Mouse (Mus musculus): ENCODE measurements at regions not wholly inside any gene's neighbourhood (a gene's known extent, or its start where the extent isn't known, plus 50 kb on each side); places are given as distances from the start of the nearest gene placed in this dataset.

DNA sequence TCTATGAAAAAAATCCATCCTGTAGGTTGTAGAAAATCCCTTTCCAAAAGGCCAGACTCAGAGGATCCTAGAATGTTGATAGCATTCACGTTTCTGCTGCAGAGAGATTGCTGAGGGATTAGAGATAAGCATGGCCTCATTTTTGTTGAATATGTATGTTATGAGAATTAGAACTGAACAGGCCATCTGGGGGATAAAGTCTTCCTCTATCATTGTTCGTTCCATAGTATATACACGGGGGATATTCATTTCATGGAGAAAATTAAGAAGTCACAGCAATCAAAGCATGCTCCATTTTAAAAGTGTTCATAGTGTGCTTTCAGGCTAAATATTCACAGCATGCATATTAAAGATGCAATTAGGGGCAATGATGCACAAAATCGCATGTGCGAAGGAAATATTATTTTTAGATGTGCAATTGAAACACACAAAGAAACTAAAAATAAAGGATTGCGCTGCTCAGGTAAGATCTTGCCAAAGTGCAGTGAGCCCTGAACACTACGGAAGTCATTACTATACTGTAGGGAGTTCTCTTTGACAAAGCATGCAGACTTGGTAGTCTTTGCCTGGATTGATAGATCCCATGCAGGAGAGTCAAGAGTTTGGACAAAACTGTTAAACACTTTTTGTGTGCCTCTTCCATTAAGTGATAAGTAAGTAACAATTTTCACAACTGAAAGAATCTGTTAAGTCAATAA is 511.5 kb downstream of the Phf3 start:
- DNase-seq, result no peak

DNA sequence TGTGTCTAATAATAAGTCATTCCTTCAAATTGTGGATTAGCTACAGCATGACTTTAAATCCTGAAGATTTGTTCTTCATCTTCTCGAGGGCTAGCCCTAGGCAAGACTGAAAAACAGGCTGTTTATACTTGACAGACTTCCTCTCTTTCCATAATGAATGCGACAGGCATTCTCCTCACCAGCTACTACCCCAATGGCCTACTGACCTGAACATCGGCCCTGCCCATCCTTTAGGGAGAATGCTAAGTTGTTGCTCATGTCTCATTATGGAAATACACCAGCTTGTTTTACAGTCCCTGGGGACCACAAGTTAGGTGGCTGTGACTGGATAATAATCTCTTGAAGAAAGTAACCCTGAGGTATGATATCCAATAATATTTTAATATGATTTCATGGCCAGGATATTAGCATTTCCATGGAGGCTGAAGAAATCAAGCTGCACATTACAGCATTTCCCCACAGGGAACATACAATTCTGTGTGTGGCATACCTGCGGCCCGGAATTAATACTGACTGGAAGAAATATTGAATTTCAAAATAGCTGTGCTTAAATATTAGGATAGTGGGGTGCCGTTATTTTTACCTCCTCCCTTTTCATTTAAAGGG is 553.0 kb downstream of the Phf3 start:
- no peak for DNase-seq

DNA sequence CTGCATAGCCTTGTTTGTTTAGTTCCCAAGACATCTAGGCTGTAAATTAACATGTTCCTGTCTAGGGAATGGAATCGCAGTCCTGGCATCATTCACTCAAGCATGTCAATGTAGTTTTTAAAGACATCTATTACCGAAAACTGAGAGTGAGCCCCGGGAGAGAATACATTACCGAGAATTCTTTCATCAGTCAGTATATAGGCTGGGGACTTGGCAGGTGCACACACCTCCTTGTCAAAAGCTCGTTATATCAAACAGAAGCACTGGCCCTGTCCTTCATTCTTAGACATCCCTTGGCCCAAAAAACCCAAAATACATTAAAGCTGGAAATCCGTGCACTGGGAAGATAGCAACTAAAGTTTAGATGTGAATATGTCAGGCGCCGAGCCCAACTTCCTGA is 555.5 kb downstream of the Phf3 start:
- DNase-seq, result no peak

DNA sequence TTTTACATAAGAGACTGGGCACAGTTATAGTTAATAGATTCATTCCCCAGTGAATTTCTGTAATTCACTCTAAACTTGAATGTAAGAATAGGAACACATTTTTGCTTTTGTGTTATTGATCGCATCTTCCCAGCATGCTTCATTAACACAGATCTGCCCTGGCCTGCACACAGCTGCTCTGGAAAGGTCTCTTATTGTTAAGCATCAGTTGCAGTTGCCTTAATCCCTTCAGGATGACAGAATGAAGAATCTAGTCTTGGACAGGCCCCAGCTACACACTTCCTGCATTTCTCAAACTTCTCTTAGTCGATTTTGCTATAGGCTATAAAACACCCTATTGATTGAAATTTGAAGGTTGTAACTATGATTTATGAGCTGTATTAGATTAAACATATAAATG is 584.6 kb downstream of the Phf3 start:
- no peak for DNase-seq

DNA sequence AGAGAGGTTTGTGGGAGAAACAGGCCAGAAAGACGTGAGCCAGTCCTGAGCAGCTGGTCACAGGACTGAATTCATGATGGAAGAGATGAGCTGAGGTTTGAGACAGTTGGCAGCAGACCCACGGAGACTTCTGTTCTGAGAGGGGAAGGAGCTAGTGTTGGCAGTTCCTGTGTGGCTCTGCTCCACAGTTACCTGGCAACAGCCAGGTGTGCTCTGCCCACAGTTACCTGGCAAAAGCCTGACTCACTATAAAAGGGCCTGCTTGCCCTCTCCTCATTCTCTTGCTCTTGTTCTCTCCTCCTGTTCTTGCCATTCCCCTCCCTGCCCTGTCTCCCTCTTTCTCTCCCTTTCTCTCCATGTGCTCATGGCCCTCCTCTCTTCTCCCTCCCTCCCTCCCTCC is 611.3 kb downstream of the Phf3 start:
- no peak for DNase-seq

DNA sequence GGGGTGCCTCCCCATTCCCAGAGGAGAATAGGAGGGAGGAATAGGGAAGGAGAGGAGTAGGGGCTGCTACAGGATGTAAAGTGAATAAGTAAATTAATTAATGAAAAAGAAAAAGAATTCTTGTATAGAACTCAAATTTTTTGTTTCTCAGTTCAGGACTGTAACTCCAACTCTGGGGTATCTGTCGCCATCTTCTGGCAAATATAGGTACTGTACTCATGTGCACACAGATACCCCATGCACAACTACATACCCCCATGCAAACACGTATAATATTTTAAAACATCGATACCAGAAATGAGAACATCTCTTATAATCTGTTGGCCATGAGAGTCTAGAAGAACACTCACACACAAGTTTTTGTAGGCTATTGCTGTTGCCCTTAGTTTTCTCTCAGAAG is 614.2 kb downstream of the Phf3 start:
- no peak for DNase-seq

DNA sequence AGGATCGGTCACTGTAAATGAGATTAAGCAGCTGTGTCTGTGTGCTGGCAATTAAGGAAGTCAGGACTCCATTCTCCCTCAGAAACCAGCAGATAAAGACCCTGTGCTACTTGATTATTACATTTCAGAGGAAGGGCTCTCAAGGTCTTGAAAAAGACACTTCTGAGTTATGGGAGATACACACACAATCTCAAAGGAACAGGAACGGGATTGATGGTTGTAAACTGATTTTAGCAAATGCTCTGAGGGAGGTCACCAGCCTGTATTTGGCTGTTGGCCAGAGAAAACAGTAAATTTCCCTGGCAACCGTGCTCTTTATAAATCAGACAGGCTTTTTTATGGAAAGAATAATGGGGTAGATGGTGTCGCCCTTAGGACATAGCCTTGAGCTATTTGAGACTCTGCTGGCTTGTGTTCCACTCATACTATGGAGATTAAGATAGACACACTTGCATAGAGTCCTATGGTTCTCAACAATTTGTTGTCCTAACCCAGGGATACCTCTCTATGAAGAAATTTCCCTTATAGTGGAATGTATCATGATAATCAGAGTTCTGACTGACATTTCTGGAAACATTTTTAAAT is 656.9 kb downstream of the Phf3 start:
- no peak for DNase-seq

DNA sequence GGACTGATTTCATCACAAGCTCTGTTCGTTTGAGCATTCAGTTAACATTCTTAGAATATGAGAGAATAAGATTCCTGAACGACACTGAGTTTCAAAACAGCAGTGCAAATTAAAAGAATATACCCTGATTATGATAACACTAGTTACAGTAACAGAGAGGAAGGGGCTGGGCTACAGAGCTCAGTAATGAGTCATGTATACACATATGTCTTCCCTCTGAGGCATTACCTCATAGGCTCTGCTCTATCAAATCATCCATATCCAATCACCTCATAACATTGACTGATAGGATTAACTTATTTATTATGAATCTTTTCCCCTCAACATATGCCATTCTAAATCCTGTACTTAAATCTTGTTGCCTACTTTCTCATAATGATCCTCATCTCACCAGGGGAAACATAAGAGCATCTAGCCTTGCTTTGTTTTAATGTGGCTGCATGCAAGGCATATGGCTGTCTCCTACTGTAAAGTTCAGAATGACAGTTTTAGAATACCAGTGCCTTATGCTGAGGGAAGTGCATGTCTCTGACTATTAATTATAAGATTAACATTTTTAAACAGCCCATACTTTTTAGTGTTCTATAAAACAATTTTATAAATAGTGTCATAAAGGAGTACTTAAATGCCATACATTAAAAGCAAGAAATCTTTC is 669.0 kb downstream of the Phf3 start:
- no peak for DNase-seq

DNA sequence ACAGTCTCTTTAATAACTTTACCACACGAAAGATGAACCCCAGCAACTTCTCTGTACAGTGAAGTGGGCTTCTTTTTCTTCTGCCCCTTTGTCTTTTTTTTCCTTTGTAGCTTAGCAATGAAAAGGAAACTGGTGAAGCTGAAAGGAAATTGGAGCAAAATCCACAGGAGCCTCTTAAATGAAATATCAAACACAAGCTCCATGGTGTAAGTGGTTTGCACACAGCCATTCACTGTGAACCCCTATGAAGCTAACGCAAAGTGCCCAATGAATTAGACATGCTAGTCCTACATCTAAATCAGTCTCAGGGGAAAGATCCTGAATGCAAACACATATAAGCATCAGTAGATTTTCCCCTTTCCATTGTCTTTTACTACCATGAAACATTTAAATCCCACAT is 697.5 kb downstream of the Phf3 start:
- DNase-seq, result no peak

DNA sequence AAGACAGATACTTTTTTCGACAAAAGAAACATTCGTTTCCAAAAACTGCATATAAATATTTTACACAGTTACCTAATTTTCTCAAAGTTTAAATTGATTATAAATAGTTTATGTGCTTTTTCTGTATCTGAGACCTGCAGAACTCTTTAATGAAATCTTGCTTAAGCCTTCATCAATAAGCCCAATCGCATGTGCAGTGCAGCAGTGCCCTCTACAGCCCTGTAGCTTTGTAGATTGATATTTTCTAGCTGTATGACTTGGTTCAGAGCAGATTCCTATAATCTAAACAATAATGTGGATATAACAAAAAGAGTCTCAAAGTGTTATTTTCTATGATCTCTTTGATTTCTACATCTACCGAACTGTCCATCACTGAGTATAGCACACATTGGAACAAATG is 728.7 kb downstream of the Phf3 start:
- DNase-seq, result peak; percentile 6

DNA sequence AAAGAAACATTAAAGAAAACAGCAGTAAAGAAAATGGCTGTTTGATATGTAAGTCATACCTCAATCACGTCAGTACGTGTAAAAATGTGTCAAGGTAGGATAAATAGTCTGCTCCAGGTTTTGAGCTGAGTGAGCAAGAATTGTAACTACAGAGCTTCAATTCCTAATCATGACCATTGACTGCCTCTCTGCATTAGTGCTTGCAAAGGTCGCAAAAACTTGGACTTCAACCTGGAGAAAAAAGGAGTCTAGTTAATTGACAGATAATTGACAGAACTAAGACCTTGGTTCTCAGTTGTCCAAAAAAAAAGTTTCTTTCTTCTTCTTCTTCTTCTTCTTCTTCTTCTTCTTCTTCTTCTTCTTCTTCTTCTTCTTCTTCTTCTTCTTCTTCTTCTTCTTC is 759.5 kb downstream of the Phf3 start:
- peak; percentile 10 for DNase-seq

Data from kidney, adult 11 months (tissue).